Mouse (Mus musculus) megakaryocyte, embryonic 14.5 days (primary cell): ENCODE results near the gene Hnrnpa2b1.

ENCODE experiments used
- FLI1 ChIP-seq: IDR thresholded peaks from 2 replicates; pipeline ENCODE4 v1.6.1; 2012; ENCODE audit warnings: low read length, inconsistent platforms, mixed read lengths
- GATA1 ChIP-seq: IDR thresholded peaks from 3 replicates; pipeline ENCODE4 v1.6.1; 2012; ENCODE audit warnings: mixed read lengths, low read length, inconsistent platforms, borderline replicate concordance

GRCm38 (mm10) chr6:51483861-51484260 is 14.2 kb upstream of the Hnrnpa2b1 start:
- no peak for TF ChIP-seq FLI1
- TF ChIP-seq GATA1, result no peak
